Mouse (Mus musculus): Measurements from ENCODE around the gene Lrrc55.

- TF ChIP-seq CTCF (IDR thresholded peaks at IDR 0.05; ENCODE audit: low read depth) (no peak), EP300 (IDR thresholded peaks at IDR 0.05; ENCODE audit: low read depth) (peak; percentile 49)
Observed at GRCm38 (mm10) chr2:85131226-85131625, 65.8 kb downstream of the Lrrc55 start.
